Mouse (Mus musculus) ES-CJ7 (cell line): ENCODE results near the gene Socs4.

Experiments
- DNase-seq: peaks from one replicate; pipeline ENCODE4 v3.0.0; 2011; ENCODE audit warnings: low read depth, low spot score

Socs4 gene

DNA sequence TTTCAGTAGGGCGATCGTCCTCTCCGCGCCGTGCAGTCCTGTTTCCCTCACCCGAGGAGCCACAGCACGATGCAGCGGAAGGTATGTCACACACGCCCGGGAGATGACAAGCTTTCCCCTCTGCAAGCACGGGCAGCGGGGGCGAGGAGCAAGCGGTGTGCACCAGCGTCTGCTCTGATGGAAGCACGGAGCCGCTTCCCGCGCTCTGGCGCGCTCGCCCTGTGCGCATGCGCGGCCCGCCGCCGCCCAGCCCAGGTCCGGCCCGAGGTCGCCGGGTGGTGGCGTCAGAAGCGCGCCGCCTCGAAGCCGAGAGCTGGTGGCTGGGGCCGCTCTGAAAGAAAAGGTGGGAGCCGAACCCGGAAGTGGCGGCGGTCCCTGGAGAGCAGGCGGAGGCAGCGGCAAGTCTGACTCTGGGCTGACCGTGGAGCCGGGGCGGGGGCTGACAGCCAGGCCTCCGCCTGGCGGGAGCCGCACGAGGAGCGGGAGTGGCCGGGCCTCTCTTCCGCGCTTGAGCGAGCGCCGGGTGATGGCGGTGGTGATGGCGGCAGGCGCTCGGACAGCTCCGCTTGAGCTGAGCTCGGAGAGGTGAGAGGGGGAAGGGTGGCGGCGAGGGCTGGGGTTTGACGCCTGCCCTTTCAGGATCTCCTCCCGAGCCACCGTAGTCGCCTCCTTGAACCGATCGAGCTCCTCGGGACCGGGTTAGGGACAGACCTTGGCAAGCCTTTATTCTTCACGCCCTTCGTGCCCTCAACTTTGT is at the start of gene Socs4, which contains the start of gene Wdhd1:
TSS of gene Socs4 (plus strand) at position 295 of the 757 bp plus-strand sequence.
TSS of gene Wdhd1 (minus strand) at position 221 of the 757 bp plus-strand sequence.
- DNase-seq = peak; percentile 93

- DNase-seq = no peak
Measured at GRCm38 (mm10) chr14:47229796-47230376, 46.8 kb upstream of the Socs4 start.

DNA sequence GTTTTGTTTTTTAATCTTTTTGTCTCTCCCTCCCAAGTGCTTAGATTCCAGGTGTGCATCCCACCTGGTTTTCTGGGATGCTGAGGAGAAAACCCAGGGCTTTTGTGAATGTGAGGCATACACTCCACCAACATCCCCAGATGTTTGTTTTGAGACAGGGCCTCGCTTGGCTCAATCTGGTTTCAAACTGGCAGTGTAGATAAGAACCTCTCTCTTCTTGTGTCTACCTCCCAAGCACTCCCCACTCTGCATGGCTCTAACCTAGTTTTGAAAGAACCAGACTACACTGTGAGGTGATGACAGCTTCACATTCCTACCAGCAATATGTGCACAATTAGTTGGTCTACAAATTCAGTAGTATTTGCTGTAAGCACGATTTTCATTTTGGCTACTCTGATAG is 43.1 kb upstream of the Socs4 start:
- no peak for DNase-seq

DNA sequence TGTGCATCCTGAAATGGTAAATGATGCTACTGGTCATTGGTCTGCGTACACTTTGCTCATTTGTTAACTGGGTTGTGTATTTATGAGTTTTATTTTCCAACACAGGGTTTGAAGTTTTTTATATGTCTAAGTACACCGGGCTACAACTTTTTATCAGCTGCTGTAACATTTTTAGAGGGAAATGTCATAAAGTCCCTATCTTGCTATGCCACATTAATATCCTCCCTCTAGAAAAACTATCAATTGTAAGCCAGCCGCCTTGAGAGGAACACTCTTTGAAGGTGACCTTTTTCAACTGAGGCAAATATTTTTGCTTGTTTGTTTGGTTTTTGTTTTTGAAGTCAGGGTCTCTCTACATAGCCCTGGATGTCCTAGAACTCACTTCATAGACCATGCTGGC is 42.7 kb upstream of the Socs4 start:
- no peak for DNase-seq

DNA sequence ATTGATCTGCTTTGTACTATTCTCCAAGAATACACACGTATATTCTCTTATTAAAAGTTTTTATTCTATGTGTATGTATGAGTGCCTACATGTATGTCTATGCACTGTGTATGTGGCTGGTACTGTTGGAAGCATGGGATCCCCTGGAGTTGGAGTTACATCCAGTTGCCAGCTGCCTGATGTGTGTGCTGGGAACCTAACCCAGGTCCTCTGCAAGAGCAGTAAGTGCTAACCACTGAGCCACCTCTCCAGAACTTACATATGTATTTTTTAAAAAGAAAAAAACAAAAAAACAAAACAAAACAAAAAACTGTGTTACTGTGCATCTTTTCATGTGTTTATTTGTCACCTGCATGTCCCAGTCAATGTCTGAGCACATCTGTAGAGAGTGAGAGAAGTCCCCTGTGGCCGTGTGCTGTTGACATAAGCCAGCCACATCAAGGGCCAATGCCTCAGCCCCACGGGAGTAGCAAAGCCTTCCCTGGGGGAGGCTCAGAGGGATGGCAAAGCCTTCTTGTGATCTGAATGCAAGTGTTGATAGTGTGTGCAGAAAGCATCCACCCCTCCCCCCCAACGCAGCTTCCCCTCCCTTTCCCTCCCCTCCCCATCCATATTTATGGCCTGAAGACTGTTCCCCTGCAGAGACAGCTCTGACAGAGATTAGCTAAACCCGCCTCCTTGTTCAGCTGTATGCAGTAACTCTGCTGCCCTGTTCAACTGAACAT is 42.0 kb upstream of the Socs4 start:
- DNase-seq = no peak

DNA sequence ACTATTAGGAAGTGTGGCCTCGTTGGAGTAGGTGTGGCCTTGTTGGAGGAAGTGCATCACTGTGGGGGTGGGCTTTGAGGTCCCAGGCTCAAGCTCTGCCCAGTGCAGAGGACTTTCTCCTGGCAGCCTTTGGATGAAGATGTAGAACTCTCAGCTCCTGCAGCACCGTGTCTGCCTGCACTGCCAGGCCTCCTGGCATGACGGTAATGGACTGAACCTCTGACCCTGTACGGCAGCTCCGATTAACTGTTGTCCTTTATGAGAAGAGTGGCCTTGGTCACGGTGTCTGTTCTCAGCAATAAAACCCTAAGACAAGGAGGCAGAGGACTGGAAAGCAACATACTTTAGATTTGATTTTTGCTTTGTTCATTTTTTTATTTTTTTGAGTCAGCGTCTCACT is 40.2 kb upstream of the Socs4 start:
- no peak for DNase-seq

DNA sequence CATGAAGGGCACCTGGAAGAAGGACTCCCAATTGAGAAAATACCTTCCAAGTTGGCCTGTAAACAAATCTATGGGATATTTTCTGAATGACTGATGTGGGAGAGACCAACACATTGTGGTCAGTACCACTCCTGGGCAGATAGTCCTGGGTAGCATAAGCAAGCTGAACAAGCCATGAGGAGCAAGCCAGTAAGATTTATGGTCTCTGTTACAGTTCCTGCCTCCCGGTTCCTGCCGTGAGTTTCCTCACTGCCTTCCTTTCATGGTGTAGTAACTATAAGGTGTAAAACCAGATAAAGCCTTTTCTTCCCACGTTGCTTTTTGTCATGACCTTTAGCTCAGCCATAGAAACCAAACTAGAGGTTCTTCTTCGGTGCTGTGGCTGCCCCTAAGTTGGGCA is 39.4 kb upstream of the Socs4 start:
- no peak for DNase-seq

DNA sequence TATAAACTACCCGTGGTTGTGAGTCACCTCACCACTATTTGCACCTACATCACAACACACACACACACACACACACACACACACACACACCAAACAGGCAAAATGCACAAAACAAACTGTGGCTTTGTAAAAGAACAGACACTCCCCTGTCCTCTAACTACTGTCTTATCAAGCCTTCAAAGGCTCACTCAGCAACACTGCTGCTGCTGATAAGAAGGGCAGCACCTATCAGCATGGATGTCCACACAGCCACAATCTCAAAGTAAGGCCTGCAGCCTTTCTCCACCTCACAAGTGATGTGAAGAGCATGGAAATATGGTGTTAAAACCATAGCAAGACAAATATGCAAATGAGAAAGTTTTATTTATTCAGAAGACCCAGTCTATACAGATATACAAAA is 36.1 kb upstream of the Socs4 start:
- no peak for DNase-seq

DNA sequence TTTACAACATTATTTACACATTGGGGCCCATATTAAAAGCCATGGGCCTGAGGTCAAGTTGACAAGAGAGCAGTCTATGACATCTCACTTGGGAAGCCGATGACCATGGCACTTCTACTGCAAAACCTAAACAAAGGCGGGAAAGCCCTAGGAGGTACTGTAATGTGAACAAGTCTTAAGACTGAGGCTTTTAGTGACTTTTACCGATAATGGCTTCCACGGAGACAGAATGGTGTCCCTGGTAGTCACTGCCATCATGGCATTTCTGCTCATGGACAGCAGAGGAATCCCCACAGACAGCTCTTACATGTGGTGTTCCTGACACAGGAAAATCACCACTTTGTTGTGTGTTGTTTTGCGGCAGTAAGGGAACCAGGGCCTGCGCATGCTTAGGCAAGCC is 35.7 kb upstream of the Socs4 start:
- no peak for DNase-seq

DNA sequence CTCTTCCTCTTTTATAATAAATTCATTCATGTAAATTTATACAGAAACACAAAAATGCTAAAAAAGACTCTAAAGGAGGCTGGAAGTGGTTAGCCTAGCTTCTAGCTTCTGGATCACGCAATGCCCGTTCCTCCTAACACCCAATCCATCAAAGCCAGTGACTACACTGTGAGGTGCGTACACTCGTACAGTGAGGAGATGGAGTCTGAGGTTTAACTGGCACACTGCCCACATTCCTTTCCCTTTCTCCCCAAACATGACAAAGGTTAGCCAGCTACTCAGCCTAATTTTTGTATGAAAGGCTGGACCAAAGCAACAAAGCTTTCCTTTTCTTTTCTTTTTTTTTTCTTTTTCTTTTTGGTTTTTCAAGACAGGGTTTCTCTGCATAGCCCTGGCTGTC is 34.0 kb upstream of the Socs4 start:
- no peak for DNase-seq

GRCm38 (mm10) chr14:47249839-47250238 is 26.9 kb upstream of the Socs4 start:
- no peak for DNase-seq

DNA sequence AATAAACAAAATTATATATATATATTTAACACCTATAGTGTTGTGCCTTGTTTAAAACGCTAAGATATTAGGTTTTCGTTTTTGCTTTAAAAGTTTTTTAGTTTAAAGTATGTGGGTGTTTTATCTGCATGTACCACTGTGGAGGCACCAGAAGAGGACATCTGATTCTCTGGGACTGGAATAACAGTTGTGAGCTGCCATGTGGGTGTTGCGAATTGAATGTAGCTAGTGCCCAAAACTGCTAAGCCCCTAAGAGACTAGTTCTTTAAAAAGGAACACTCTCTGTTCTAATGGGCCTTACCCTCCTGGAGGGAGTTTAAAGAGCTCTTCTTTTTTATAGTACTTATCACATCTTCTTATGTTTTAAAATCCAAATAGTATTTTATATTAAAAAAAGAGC is 11.9 kb upstream of the Socs4 start:
- no peak for DNase-seq

DNA sequence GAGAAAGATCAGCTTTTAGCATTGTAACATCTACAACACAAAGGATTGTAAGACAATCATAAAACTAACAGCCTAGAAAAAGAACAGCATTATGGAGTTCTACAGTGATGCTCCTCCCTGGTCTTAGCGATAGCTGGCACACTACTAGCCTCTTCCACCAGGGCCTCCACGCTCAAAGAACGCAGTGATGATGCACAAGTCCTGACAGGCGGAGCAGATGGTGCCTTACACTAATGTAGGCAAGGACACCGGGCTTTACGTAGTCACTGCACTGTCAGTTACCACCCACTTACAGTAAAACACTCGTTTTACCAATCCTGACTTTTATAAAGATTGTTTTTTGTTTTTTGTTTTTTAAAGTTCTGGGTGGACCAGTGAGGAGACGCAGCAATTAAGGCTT is 10.9 kb upstream of the Socs4 start:
- no peak for DNase-seq

DNA sequence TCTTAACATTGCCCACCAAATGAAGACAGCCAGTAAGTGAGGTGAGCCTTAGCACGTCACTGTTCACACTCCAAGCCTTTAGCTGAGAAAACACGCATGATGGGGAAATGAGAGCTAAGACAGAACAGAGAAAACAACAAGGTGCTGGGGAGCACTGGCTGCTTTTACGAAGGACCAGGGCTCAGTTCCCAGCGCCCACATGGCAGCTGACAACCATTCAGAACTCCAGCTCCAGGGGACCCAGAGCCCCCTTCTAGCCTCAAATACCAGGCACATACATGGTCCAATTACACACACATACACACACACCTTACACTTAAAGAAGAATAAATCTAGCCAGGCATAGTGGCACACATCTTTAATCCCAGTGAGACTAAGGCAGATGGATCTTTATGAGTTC is 7.7 kb upstream of the Socs4 start:
- no peak for DNase-seq

DNA sequence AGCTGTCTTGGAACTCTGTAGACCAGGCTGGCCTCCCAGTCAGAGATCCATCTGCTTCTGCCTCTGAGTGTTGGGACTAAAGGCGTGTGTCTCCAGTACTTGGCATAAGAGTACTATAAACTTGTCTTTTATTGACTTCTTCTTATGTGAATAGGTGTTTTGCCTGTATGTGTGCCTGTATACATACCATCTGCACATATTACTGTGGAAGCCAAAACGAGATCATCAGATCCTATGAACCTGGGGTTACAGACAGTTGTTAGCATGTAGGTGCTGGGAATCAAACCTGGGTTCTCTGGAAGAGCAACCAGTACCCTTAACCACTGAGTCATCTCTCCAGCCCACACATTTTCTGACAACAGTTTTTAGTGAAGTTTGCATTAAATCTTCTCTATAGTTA is 7.0 kb upstream of the Socs4 start:
- DNase-seq = no peak

- DNase-seq = no peak
Measured at GRCm38 (mm10) chr14:47273751-47274150, 3.0 kb upstream of the Socs4 start.

GRCm38 (mm10) chr14:47275417-47275816 is 1.3 kb upstream of the Socs4 start:
- DNase-seq = peak; percentile 19

DNA sequence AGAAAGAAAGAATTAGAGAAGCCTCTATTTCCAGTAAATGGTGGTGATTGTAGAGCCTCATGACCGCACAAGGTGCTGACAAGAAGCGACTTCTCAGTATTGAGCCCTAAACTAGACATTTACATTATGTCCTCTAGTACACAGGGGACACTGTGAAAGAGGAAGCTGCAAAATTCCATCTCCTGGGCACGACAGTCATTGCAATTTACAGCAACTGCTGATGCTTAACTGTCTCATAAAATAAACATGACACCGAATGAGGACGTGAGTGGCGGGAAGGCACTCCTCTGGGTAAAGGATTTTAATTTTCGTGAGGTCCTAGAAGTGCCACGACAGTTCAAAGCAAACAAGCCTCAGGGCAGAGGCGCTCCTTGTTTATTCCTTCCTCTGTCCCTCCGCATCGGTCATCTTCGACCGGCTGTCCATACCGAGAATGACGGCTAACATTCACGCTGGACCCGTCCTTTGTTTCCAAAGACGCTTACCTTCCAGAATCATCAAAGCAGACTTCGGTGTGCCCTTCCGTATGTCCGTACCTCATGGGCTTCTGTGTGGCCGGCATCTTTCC is 611 bp upstream of the Socs4 start:
- no peak for DNase-seq

GRCm38 (mm10) chr14:47279058-47279457 is 2.3 kb downstream of the Socs4 start:
- DNase-seq = no peak

- DNase-seq = no peak
Measured at GRCm38 (mm10) chr14:47281535-47281934, 4.8 kb downstream of the Socs4 start.

GRCm38 (mm10) chr14:47283568-47283967 is 6.8 kb downstream of the Socs4 start:
- DNase-seq = no peak

DNA sequence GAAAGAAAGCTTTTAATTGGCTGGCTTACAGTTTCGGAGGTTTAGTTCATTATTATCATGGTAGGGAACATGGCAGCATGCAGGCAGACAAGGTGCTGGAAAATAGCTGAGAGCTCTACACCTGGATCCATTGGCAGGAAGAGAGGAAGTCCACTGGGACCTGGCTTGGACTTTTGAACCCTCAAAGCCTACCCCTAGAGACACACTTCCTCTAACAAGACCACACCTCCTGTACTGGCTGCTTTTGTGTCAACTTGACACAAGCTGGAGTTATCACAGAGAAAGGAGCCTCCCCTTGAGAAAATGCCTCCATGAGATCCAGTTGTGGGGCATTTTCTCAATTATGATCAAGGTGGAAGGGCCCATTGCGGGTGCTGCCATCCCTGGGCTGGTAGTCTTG is 8.5 kb downstream of the Socs4 start:
- DNase-seq = no peak

- no peak for DNase-seq
Measured at GRCm38 (mm10) chr14:47286215-47286614, 9.5 kb downstream of the Socs4 start.
